Mouse (Mus musculus) CH12.LX (cell line): ENCODE measurements around the gene Fgfr2.

Experiments used
- CTCF ChIP-seq, 2 experiments: IDR thresholded peaks in 1 of 2; conservative IDR thresholded peaks in 1 of 2; 2 replicates each; pipeline ENCODE4 v1.5.1; 2011 to 2012; ENCODE audit warnings: low read depth in 2 of 2, low read length in 2 of 2, improper control_type of control experiment in 1 of 2, inconsistent platforms in 1 of 2, mild to moderate bottlenecking in 1 of 2, moderate library complexity in 1 of 2
- JUN ChIP-seq: IDR thresholded peaks from 2 replicates; pipeline ENCODE4 v1.6.1; 2011; ENCODE audit warnings: low read depth, mild to moderate bottlenecking, low read length, improper control_type of control experiment, moderate library complexity; ENCODE audit not compliant: insufficient read depth
- TCF12 ChIP-seq: IDR thresholded peaks from 2 replicates; pipeline ENCODE4 v1.6.1; 2014; ENCODE audit warnings: low read depth, mild to moderate bottlenecking, inconsistent platforms, low read length, improper control_type of control experiment

DNA sequence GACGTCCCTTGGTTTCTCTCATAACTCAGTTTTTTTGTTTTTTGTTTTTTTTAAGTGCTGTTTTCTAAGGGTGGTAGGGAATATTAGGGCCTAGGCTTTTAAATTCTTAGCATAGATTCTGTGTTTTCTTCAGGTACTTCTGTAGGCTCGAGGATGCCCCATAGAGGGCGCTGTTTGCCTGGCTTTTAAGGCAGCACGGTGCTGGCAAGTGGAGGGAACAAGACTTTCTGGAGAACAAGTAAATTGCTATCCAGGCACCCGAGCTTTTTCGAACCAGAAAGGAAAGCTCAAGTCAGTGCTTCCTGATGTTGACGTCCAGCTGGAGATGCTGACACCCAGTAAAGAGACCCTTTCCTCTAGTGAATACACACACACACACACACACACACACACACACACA lies 1583.2 kb downstream of the Fgfr2 start:
- TF ChIP-seq CTCF (conservative IDR thresholded peaks at IDR 0.05 in 1 of 2, IDR thresholded peaks at IDR 0.05 in 1 of 2; ENCODE audit: low read depth in 2 of 2, low read length in 2 of 2) (peak; percentile 60 to 85), TCF12 (no peak), JUN (no peak)
